Mouse (Mus musculus): ENCODE results near the gene Plk2. TPM values are rescaled to one million over a fixed set of nuclear protein-coding genes. Genes with fewer than 3 reads are reported as not detected.
"Not testable (repeated sequence)": the region's sequence is repeated elsewhere in the genome, so short reads cannot be mapped to it uniquely, and the experiment has no call there.

Gene Plk2
- polyA plus RNA-seq, 1 experiment = 97.6 TPM

- Histone ChIP-seq H3K27me3 (ENCODE audit: control insufficient read depth, insufficient read depth, insufficient read length) (no peaks in the 10 kb centered on the region), H3K79me2 (ENCODE audit: control insufficient read depth, insufficient read depth) (peaks cover 2% of the 10 kb centered on the region), H3K4me3 (no peak overlapping the region), H3ac (ENCODE audit: control insufficient read depth, insufficient read length) (no peak overlapping the region), H3K4me2 (ENCODE audit: low read depth) (no peak overlapping the region), H3K36me3 (ENCODE audit: control insufficient read depth, insufficient read depth) (peaks cover 27% of the 10 kb centered on the region)
- no peak for TF ChIP-seq MAX (IDR thresholded peaks at IDR 0.05; ENCODE audit: low read depth)
- no peak for TF ChIP-seq MYOG (IDR thresholded peaks at IDR 0.05; ENCODE audit: control insufficient read depth in 1 of 3, insufficient read depth in 1 of 3, insufficient read length in 2 of 3, low read depth in 2 of 3)
- TF ChIP-seq E2F4 (IDR thresholded peaks at IDR 0.05; ENCODE audit: insufficient read depth) = no peak
- no peak for TF ChIP-seq POLR2A (IDR thresholded peaks at IDR 0.05; ENCODE audit: insufficient read length, low read depth)
- TF ChIP-seq TCF12 (IDR thresholded peaks at IDR 0.05; ENCODE audit: insufficient read depth, poor library complexity, severe bottlenecking) = no peak
- TF ChIP-seq POLR2AphosphoS2 (IDR thresholded peaks at IDR 0.05; ENCODE audit: insufficient read length, low read depth) = no peak
- no peak for TF ChIP-seq REST (IDR thresholded peaks at IDR 0.05; ENCODE audit: insufficient read depth, insufficient read length)
- TF ChIP-seq SRF (IDR thresholded peaks at IDR 0.05; ENCODE audit: control insufficient read depth, insufficient read length, low read depth) = no peak
- TF ChIP-seq CEBPB (IDR thresholded peaks at IDR 0.05; ENCODE audit: insufficient read depth, poor library complexity, severe bottlenecking) = no peak
- no peak for TF ChIP-seq TCF3 (IDR thresholded peaks at IDR 0.05; ENCODE audit: insufficient read length, low read depth)
- TF ChIP-seq MYOD1 (IDR thresholded peaks at IDR 0.05; ENCODE audit: control insufficient read depth in 1 of 3, insufficient read length in 2 of 3, low read depth in 2 of 3) = no peak
- TF ChIP-seq USF1 (IDR thresholded peaks at IDR 0.05; ENCODE audit: low read depth) = no peak
These were observed 9.2 kb downstream of the Plk2 start for GRCm38 (mm10) chr13:110404059-110404458.

GRCm38 (mm10) chr13:110404686-110405085, 9.8 kb downstream of the Plk2 start:
- peaks cover 21% of the 10 kb centered on the region for H3K36me3 ChIP-seq (ENCODE audit: control insufficient read depth, insufficient read depth)
- not testable (repeated sequence) for H3K27me3 ChIP-seq (ENCODE audit: control insufficient read depth, insufficient read depth, insufficient read length); H3ac ChIP-seq (ENCODE audit: control insufficient read depth, insufficient read length); H3K79me2 ChIP-seq (ENCODE audit: control insufficient read depth, insufficient read depth); H3K4me2 ChIP-seq (ENCODE audit: low read depth); H3K4me3 ChIP-seq

- no peak for TF ChIP-seq CEBPB (IDR thresholded peaks at IDR 0.05; ENCODE audit: insufficient read depth, poor library complexity, severe bottlenecking)
- TF ChIP-seq SRF (IDR thresholded peaks at IDR 0.05; ENCODE audit: control insufficient read depth, insufficient read length, low read depth) = no peak
- no peak for TF ChIP-seq MAX (IDR thresholded peaks at IDR 0.05; ENCODE audit: low read depth)
- TF ChIP-seq POLR2A (IDR thresholded peaks at IDR 0.05; ENCODE audit: insufficient read length, low read depth) = no peak
- no peak for TF ChIP-seq E2F4 (IDR thresholded peaks at IDR 0.05; ENCODE audit: insufficient read depth)
- TF ChIP-seq TCF3 (IDR thresholded peaks at IDR 0.05; ENCODE audit: insufficient read length, low read depth) = no peak
- TF ChIP-seq TCF12 (IDR thresholded peaks at IDR 0.05; ENCODE audit: insufficient read depth, poor library complexity, severe bottlenecking) = no peak
- TF ChIP-seq MYOD1 (IDR thresholded peaks at IDR 0.05; ENCODE audit: control insufficient read depth in 1 of 3, insufficient read length in 2 of 3, low read depth in 2 of 3) = no peak
- no peak for TF ChIP-seq POLR2AphosphoS2 (IDR thresholded peaks at IDR 0.05; ENCODE audit: insufficient read length, low read depth)
- no peak for TF ChIP-seq REST (IDR thresholded peaks at IDR 0.05; ENCODE audit: insufficient read depth, insufficient read length)
- Histone ChIP-seq H3ac (ENCODE audit: control insufficient read depth, insufficient read length) (no peak overlapping the region), H3K36me3 (ENCODE audit: control insufficient read depth, insufficient read depth) (peaks cover 7% of the 10 kb centered on the region), H3K27me3 (ENCODE audit: control insufficient read depth, insufficient read depth, insufficient read length) (no peaks in the 10 kb centered on the region), H3K79me2 (ENCODE audit: control insufficient read depth, insufficient read depth) (no peaks in the 10 kb centered on the region), H3K4me2 (ENCODE audit: low read depth) (no peak overlapping the region), H3K4me3 (no peak overlapping the region)
These were observed 11.3 kb downstream of the Plk2 start for GRCm38 (mm10) chr13:110406152-110406551.

- no peak for TF ChIP-seq TCF3 (IDR thresholded peaks at IDR 0.05; ENCODE audit: insufficient read length, low read depth)
- no peak for TF ChIP-seq REST (IDR thresholded peaks at IDR 0.05; ENCODE audit: insufficient read depth, insufficient read length)
- TF ChIP-seq TCF12 (IDR thresholded peaks at IDR 0.05; ENCODE audit: insufficient read depth, poor library complexity, severe bottlenecking) = no peak
- no peak for TF ChIP-seq CEBPB (IDR thresholded peaks at IDR 0.05; ENCODE audit: insufficient read depth, poor library complexity, severe bottlenecking)
- TF ChIP-seq MAX (IDR thresholded peaks at IDR 0.05; ENCODE audit: low read depth) = no peak
- no peak for TF ChIP-seq MYOG (IDR thresholded peaks at IDR 0.05; ENCODE audit: control insufficient read depth in 1 of 3, insufficient read depth in 1 of 3, insufficient read length in 2 of 3, low read depth in 2 of 3)
- TF ChIP-seq POLR2A (IDR thresholded peaks at IDR 0.05; ENCODE audit: insufficient read length, low read depth) = no peak
- no peak for TF ChIP-seq E2F4 (IDR thresholded peaks at IDR 0.05; ENCODE audit: insufficient read depth)
- TF ChIP-seq POLR2AphosphoS2 (IDR thresholded peaks at IDR 0.05; ENCODE audit: insufficient read length, low read depth) = no peak
- no peak for TF ChIP-seq SRF (IDR thresholded peaks at IDR 0.05; ENCODE audit: control insufficient read depth, insufficient read length, low read depth)
- TF ChIP-seq MYOD1 (IDR thresholded peaks at IDR 0.05; ENCODE audit: control insufficient read depth in 1 of 3, insufficient read length in 2 of 3, low read depth in 2 of 3) = no peak
- no peak for TF ChIP-seq USF1 (IDR thresholded peaks at IDR 0.05; ENCODE audit: low read depth)
- Histone ChIP-seq H3K36me3 (ENCODE audit: control insufficient read depth, insufficient read depth) (no peaks in the 10 kb centered on the region), H3K27me3 (ENCODE audit: control insufficient read depth, insufficient read depth, insufficient read length) (no peaks in the 10 kb centered on the region), H3K4me3 (no peak overlapping the region), H3K79me2 (ENCODE audit: control insufficient read depth, insufficient read depth) (no peaks in the 10 kb centered on the region), H3K4me2 (ENCODE audit: low read depth) (no peak overlapping the region), H3ac (ENCODE audit: control insufficient read depth, insufficient read length) (no peak overlapping the region)
These were observed 17.8 kb downstream of the Plk2 start for GRCm38 (mm10) chr13:110412572-110413209.

GRCm38 (mm10) chr13:110418656-110419055, 23.8 kb downstream of the Plk2 start:
- Histone ChIP-seq H3K79me2 (ENCODE audit: control insufficient read depth, insufficient read depth) (no peaks in the 10 kb centered on the region), H3ac (ENCODE audit: control insufficient read depth, insufficient read length) (no peak overlapping the region), H3K4me2 (ENCODE audit: low read depth) (no peak overlapping the region), H3K36me3 (ENCODE audit: control insufficient read depth, insufficient read depth) (no peaks in the 10 kb centered on the region), H3K27me3 (ENCODE audit: control insufficient read depth, insufficient read depth, insufficient read length) (no peaks in the 10 kb centered on the region), H3K4me3 (no peak overlapping the region)
- no peak for TF ChIP-seq MAX (IDR thresholded peaks at IDR 0.05; ENCODE audit: low read depth)
- no peak for TF ChIP-seq CEBPB (IDR thresholded peaks at IDR 0.05; ENCODE audit: insufficient read depth, poor library complexity, severe bottlenecking)

Measured in myocyte (in vitro differentiated cells).